Mouse (Mus musculus) heart, embryonic 15.5 days (tissue): ENCODE results near the gene Napa. TPM values are rescaled to one million over a fixed set of nuclear protein-coding genes. Genes with fewer than 3 reads are reported as not detected.

Experiments
- ATAC-seq: fragments of 200-750 bp; cut with Nextera tagmentation; replicated peaks from 2 replicates; pipeline ENCODE4 v1.8.0; 2017; ENCODE audit warnings: low read depth, moderate TSS enrichment; ENCODE audit not compliant: insufficient number of reproducible peaks, insufficient read depth, low FRiP score
- H3K27ac ChIP-seq: fragments of 300-500 bp; sonication (generic); 2 replicates; pipeline ENCODE4 v1.5.1; 2015; ENCODE audit warnings: mild to moderate bottlenecking, inconsistent platforms
- H3K27me3 ChIP-seq: fragments of 300-500 bp; sonication (generic); 2 replicates; pipeline ENCODE4 v1.6.1; 2015; ENCODE audit warnings: inconsistent platforms
- H3K36me3 ChIP-seq: fragments of 300-500 bp; sonication (generic); 2 replicates; pipeline ENCODE4 v1.6.1; 2015; ENCODE audit warnings: mild to moderate bottlenecking, inconsistent platforms
- H3K4me1 ChIP-seq: fragments of 300-500 bp; sonication (generic); replicated peaks from 2 replicates; pipeline ENCODE4 v1.6.1; 2015; ENCODE audit warnings: inconsistent platforms
- H3K4me2 ChIP-seq: fragments of 300-500 bp; sonication (generic); 2 replicates; pipeline ENCODE4 v1.6.1; 2015; ENCODE audit warnings: inconsistent platforms, mild to moderate bottlenecking, moderate library complexity
- H3K4me3 ChIP-seq: fragments of 300-500 bp; sonication (generic); 2 replicates; pipeline ENCODE4 v1.5.1; 2015; ENCODE audit warnings: mild to moderate bottlenecking, inconsistent platforms
- H3K9ac ChIP-seq: fragments of 300-500 bp; sonication (generic); 2 replicates; pipeline ENCODE4 v1.6.1; 2015; ENCODE audit warnings: mild to moderate bottlenecking, inconsistent platforms
- H3K9me3 ChIP-seq: fragments of 300-500 bp; sonication (generic); replicated peaks from 2 replicates; pipeline ENCODE4 v1.6.1; 2016; ENCODE audit warnings: inconsistent platforms
- WGBS: fragments of 180-500 bp; shearing (Covaris S2); methylation state at CpG from one replicate; pipeline ENCODE4 v1.1.7; 2015; ENCODE audit warnings: mixed read lengths; 5-methylcytosine and 5-hydroxymethylcytosine counted together
- polyA plus RNA-seq: library from polyadenylated mRNA; unstranded; fragments of >200 nt; fragmentation: Nextera tagmentation; extraction: Ambion mirVana; gene quantifications from 2 replicates; pipeline ENCODE4 v1.2.1, GENCODE M21; 2015

The Napa gene
- polyA plus RNA-seq, 1 experiment from 2014 or later: 130 TPM

GRCm38 (mm10) chr7:16057136-16057534 lies 41.1 kb upstream of the Napa start:
- H3K9me3 ChIP-seq: no peaks in the 10 kb centered on the region; the same call in 1 of the 2 replicates

GRCm38 (mm10) chr7:16061219-16062098 lies 36.8 kb upstream of the Napa start, which contains the start of gene Zfp541:
Gene Zfp541 (plus strand): TSS chr7:16061814.
- Histone ChIP-seq H3K27me3 (peaks cover 24% of the 10 kb centered on the region), H3K4me1 (0 out of 2 replicates have a peak, but pooled peaks cover 2% of the 10 kb centered on the region), H3K9ac (no peak within 1 kb of the TSS), H3K4me3 (0 out of 2 replicates have a peak within 1 kb of the TSS, but pooled peaks have one; percentile 8), H3K27ac (no peak within 1 kb of the TSS), H3K9me3 (no peaks in the 10 kb centered on the region; the same call in 1 of the 2 replicates), H3K36me3 (no peaks in the 10 kb centered on the region), H3K4me2 (peak within 1 kb of the TSS; percentile 38)
- ATAC-seq: no peak
- WGBS: 36% methylated on average over 80 of the region's 80 CpGs

More at GRCm38 (mm10) chr7:16057136-16057534, 41.1 kb upstream of the Napa start:
- H3K4me2 ChIP-seq: no peak overlapping the region
- no peaks in the 10 kb centered on the region for H3K36me3 ChIP-seq
- peaks cover 9% of the 10 kb centered on the region; the same call in 1 of the 2 replicates for H3K4me1 ChIP-seq
- no peak overlapping the region for H3K9ac ChIP-seq
- H3K27ac ChIP-seq: no peak overlapping the region
- ATAC-seq: no peak
- 51% methylated on average over 2 of the region's 2 CpGs for WGBS
- H3K4me3 ChIP-seq: no peak overlapping the region
- peaks cover 24% of the 10 kb centered on the region for H3K27me3 ChIP-seq

DNA sequence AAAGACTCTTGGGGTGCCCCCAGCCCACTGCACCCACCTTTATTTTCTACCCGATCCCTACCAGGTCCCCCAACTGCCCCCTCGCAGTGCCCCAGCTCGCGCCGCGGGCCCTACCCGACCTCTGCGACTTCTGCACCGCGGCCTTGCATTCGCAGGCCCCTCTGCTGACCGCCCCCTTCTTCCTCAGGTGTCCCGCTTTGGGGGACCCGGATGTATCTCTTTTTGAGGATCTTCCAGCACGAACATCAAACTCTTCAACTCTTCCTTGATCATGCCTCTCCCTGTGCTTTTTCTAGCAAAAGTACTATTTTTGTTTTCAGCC lies 36.2 kb upstream of the Napa start:
- peaks cover 24% of the 10 kb centered on the region for H3K27me3 ChIP-seq
- H3K4me2 ChIP-seq: no peak overlapping the region
- H3K4me3 ChIP-seq: no peak overlapping the region
- H3K36me3 ChIP-seq: no peaks in the 10 kb centered on the region
- 0 out of 2 replicates have a peak, but pooled peaks cover 2% of the 10 kb centered on the region for H3K4me1 ChIP-seq
- no peak for ATAC-seq
- no peaks in the 10 kb centered on the region; the same call in 1 of the 2 replicates for H3K9me3 ChIP-seq
- H3K9ac ChIP-seq: no peak overlapping the region
- WGBS: 60% methylated on average over 15 of the region's 15 CpGs
- H3K27ac ChIP-seq: no peak overlapping the region

DNA sequence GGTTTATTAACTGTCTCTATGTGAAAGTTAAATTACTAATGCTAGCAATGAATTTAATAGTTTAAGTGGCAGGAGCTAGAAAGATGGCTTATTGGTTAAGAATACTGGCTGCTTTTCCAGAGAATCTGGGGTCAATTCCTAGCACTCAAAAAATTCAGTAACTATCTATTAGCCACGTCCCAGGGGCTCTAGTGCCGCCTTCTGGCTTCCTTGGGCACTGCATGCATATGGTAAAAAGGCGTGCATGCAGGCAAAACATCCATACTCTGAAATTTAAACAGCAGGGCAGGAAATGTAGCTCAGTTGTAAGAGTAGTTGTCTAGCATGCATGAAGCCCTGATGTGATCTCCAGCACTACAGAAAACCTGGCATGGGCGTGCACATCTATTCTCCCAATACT lies 34.8 kb upstream of the Napa start:
- no peak overlapping the region for H3K4me3 ChIP-seq
- H3K36me3 ChIP-seq: no peaks in the 10 kb centered on the region
- no peaks in the 10 kb centered on the region; the same call in 1 of the 2 replicates for H3K9me3 ChIP-seq
- H3K4me2 ChIP-seq: no peak overlapping the region
- H3K9ac ChIP-seq: no peak overlapping the region
- 0 out of 2 replicates have a peak, but pooled peaks cover 2% of the 10 kb centered on the region for H3K4me1 ChIP-seq
- no peak for ATAC-seq
- WGBS: 31% methylated on average over 4 of the region's 4 CpGs
- peaks cover 24% of the 10 kb centered on the region for H3K27me3 ChIP-seq
- H3K27ac ChIP-seq: no peak overlapping the region

- no peak overlapping the region for H3K9ac ChIP-seq
- ATAC-seq: no peak
- no peak overlapping the region for H3K4me2 ChIP-seq
- no peaks in the 10 kb centered on the region for H3K36me3 ChIP-seq
- H3K27me3 ChIP-seq: no peaks in the 10 kb centered on the region
- H3K4me3 ChIP-seq: no peak overlapping the region
- H3K4me1 ChIP-seq: no peaks in the 10 kb centered on the region
- H3K9me3 ChIP-seq: no peaks in the 10 kb centered on the region
- H3K27ac ChIP-seq: no peak overlapping the region
These were observed 27.4 kb upstream of the Napa start for GRCm38 (mm10) chr7:16070846-16071245.

DNA sequence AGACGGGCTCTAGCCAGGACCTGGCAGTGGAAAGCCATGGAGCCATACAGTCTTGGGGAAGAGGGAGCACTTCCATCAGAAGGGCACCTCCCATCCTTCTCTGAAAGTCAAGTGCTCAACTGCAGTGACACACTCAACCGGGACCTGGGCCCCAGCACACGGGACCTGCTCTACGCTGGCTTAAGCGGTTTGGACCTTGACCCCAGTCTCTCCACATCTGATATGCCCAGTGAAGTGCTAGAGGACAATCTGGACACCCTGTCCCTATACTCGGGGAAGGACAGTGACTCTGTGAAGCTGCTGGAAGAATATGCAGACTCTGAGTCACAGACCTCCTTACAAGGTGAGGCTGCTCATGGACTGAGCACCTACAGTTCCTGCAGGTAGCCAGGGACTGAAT lies 26.4 kb upstream of the Napa start:
- Histone ChIP-seq H3K27ac (no peak overlapping the region), H3K9me3 (no peaks in the 10 kb centered on the region), H3K4me2 (no peak overlapping the region), H3K27me3 (no peaks in the 10 kb centered on the region), H3K4me1 (no peaks in the 10 kb centered on the region), H3K9ac (no peak overlapping the region), H3K4me3 (no peak overlapping the region), H3K36me3 (no peaks in the 10 kb centered on the region)
- ATAC-seq: no peak
- 70% methylated on average over 6 of the region's 6 CpGs for WGBS

DNA sequence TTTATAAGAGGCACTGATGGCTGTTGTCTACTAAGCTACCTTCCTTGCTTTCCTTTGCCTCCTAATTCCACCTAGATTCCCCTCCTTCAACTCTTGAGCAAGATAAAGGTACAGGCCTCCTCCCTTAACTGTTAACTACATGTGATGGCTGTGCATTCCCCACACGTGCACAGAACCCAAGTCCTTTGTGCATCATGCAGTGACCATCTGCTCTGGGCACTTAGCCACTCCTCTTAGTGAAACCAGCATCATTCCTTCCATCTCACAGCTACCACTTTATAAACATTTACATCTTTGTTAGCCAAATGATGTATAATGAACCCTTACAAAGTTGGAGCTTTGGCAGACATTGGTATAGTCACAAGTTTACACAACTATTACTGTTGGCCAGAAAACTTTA lies 18.3 kb upstream of the Napa start:
- no peak for ATAC-seq

GRCm38 (mm10) chr7:16080581-16080980 lies 17.7 kb upstream of the Napa start:
- Histone ChIP-seq H3K9ac (no peak overlapping the region), H3K9me3 (no peaks in the 10 kb centered on the region), H3K4me2 (no peak overlapping the region), H3K27ac (no peak overlapping the region), H3K4me3 (no peak overlapping the region), H3K27me3 (no peaks in the 10 kb centered on the region), H3K36me3 (no peaks in the 10 kb centered on the region), H3K4me1 (peaks cover 3% of the 10 kb centered on the region; the same call in 1 of the 2 replicates)
- 57% methylated on average over 4 of the region's 4 CpGs for WGBS
- no peak for ATAC-seq

More for the DNA sequence above, 18.3 kb upstream of the Napa start:
- Histone ChIP-seq H3K4me3 (no peak overlapping the region), H3K36me3 (no peaks in the 10 kb centered on the region), H3K27ac (no peak overlapping the region), H3K9ac (no peak overlapping the region), H3K4me2 (no peak overlapping the region), H3K4me1 (peaks cover 3% of the 10 kb centered on the region; the same call in 1 of the 2 replicates), H3K27me3 (no peaks in the 10 kb centered on the region), H3K9me3 (no peaks in the 10 kb centered on the region)
- 53% methylated on average over 1 of the region's 1 CpGs for WGBS

- Histone ChIP-seq H3K27ac (no peak overlapping the region), H3K4me3 (no peak overlapping the region), H3K4me2 (no peak overlapping the region), H3K9me3 (no peaks in the 10 kb centered on the region), H3K36me3 (no peaks in the 10 kb centered on the region), H3K27me3 (no peaks in the 10 kb centered on the region), H3K4me1 (peaks cover 3% of the 10 kb centered on the region; the same call in 1 of the 2 replicates), H3K9ac (no peak overlapping the region)
- WGBS: 44% methylated on average over 4 of the region's 4 CpGs
- no peak for ATAC-seq
These were observed 14.9 kb upstream of the Napa start for GRCm38 (mm10) chr7:16083361-16083760.

GRCm38 (mm10) chr7:16087587-16087986 lies 10.7 kb upstream of the Napa start:
- no peak overlapping the region for H3K9ac ChIP-seq
- H3K27ac ChIP-seq: no peak overlapping the region
- peaks cover 3% of the 10 kb centered on the region; the same call in 1 of the 2 replicates for H3K4me1 ChIP-seq
- ATAC-seq: no peak
- H3K27me3 ChIP-seq: no peaks in the 10 kb centered on the region
- H3K4me3 ChIP-seq: no peak overlapping the region
- WGBS: 69% methylated on average over 2 of the region's 2 CpGs
- no peak overlapping the region for H3K4me2 ChIP-seq
- no peaks in the 10 kb centered on the region for H3K36me3 ChIP-seq
- H3K9me3 ChIP-seq: no peaks in the 10 kb centered on the region

- WGBS: 63% methylated on average over 3 of the region's 3 CpGs
- 0 out of 2 replicates have a peak, but pooled peaks cover 4% of the 10 kb centered on the region for H3K27me3 ChIP-seq
- H3K4me1 ChIP-seq: peaks cover 9% of the 10 kb centered on the region
- H3K4me3 ChIP-seq: no peak overlapping the region
- no peak overlapping the region for H3K27ac ChIP-seq
- no peak overlapping the region for H3K9ac ChIP-seq
- H3K4me2 ChIP-seq: no peak overlapping the region
- no peaks in the 10 kb centered on the region for H3K9me3 ChIP-seq
- no peaks in the 10 kb centered on the region for H3K36me3 ChIP-seq
- ATAC-seq: no peak
These were observed 3.7 kb upstream of the Napa start for GRCm38 (mm10) chr7:16094592-16094991.
